Mouse (Mus musculus) forebrain, embryonic 13.5 days (tissue): ENCODE data around the gene Scn2a. TPM values are rescaled to one million over a fixed set of nuclear protein-coding genes. Genes with fewer than 3 reads are reported as not detected.
"Not testable (repeated sequence)": the region's sequence is repeated elsewhere in the genome, so short reads cannot be mapped to it uniquely, and the experiment has no call there.

Experiments
- ATAC-seq: fragments of 200-750 bp; cut with Nextera tagmentation; 2 replicates; pipeline ENCODE4 v1.8.0; 2017
- H3K27ac ChIP-seq: fragments of 300-500 bp; sonication (generic); 2 replicates; pipeline ENCODE4 v1.5.1; 2015; ENCODE audit warnings: inconsistent platforms, mild to moderate bottlenecking, moderate library complexity
- H3K27me3 ChIP-seq: fragments of 300-500 bp; sonication (generic); 2 replicates; pipeline ENCODE4 v1.6.1; 2015; ENCODE audit warnings: mild to moderate bottlenecking, inconsistent platforms
- H3K36me3 ChIP-seq: fragments of 300-500 bp; sonication (generic); 2 replicates; pipeline ENCODE4 v1.6.1; 2015; ENCODE audit warnings: mild to moderate bottlenecking, inconsistent platforms; ENCODE audit not compliant: poor library complexity, severe bottlenecking
- H3K4me1 ChIP-seq: fragments of 300-500 bp; sonication (generic); 2 replicates; pipeline ENCODE4 v1.6.1; 2015; ENCODE audit warnings: inconsistent platforms
- H3K4me2 ChIP-seq: fragments of 300-500 bp; sonication (generic); 2 replicates; pipeline ENCODE4 v1.6.1; 2015; ENCODE audit warnings: inconsistent platforms, mild to moderate bottlenecking, moderate library complexity
- H3K4me3 ChIP-seq: fragments of 300-500 bp; sonication (generic); 2 replicates; pipeline ENCODE4 v1.5.1; 2015; ENCODE audit warnings: mild to moderate bottlenecking, inconsistent platforms
- H3K9ac ChIP-seq: fragments of 300-500 bp; sonication (generic); 2 replicates; pipeline ENCODE4 v1.6.1; 2015; ENCODE audit warnings: mild to moderate bottlenecking, inconsistent platforms
- H3K9me3 ChIP-seq: fragments of 300-500 bp; sonication (generic); replicated peaks from 2 replicates; pipeline ENCODE4 v1.6.1; 2016; ENCODE audit warnings: inconsistent platforms
- WGBS: fragments of 180-500 bp; shearing (Covaris S2); methylation state at CpG from one replicate; pipeline ENCODE4 v1.1.7; 2015; 5-methylcytosine and 5-hydroxymethylcytosine counted together
- polyA plus RNA-seq: library from polyadenylated mRNA; unstranded; fragments of >200 nt; fragmentation: Nextera tagmentation; extraction: Ambion mirVana; gene quantifications from 2 replicates; pipeline ENCODE4 v1.2.1, GENCODE M21; 2015

Scn2a gene
- polyA plus RNA-seq, 1 experiment from 2014 or later = 14.7 TPM

- H3K9ac ChIP-seq = no peak overlapping the region
- no peak overlapping the region for H3K4me3 ChIP-seq
- no peaks in the 10 kb centered on the region for H3K9me3 ChIP-seq
- no peak for ATAC-seq
- H3K36me3 ChIP-seq = no peaks in the 10 kb centered on the region
- H3K27ac ChIP-seq = no peak overlapping the region
- no peak overlapping the region for H3K4me2 ChIP-seq
- no peaks in the 10 kb centered on the region for H3K27me3 ChIP-seq
- 94% methylated on average over 6 of the region's 6 CpGs for WGBS
- no peaks in the 10 kb centered on the region for H3K4me1 ChIP-seq
These were observed 101.7 kb downstream of the Scn2a start for GRCm38 (mm10) chr2:65722219-65722800.

GRCm38 (mm10) chr2:65745400-65745799 is 124.8 kb downstream of the Scn2a start:
- Histone ChIP-seq H3K27me3 (no peaks in the 10 kb centered on the region), H3K36me3 (0 out of 2 replicates have a peak, but pooled peaks cover 6% of the 10 kb centered on the region), H3K9ac (no peak overlapping the region), H3K4me2 (no peak overlapping the region), H3K4me3 (no peak overlapping the region), H3K4me1 (no peaks in the 10 kb centered on the region), H3K27ac (no peak overlapping the region), H3K9me3 (no peaks in the 10 kb centered on the region)
- 89% methylated on average over 5 of the region's 5 CpGs for WGBS
- no peak for ATAC-seq

GRCm38 (mm10) chr2:65782442-65782841 is 161.9 kb downstream of the Scn2a start:
- no peaks in the 10 kb centered on the region for H3K27me3 ChIP-seq
- no peaks in the 10 kb centered on the region for H3K9me3 ChIP-seq
- no peak overlapping the region for H3K27ac ChIP-seq
- H3K4me3 ChIP-seq = no peak overlapping the region
- ATAC-seq = no peak
- no peak overlapping the region for H3K9ac ChIP-seq
- H3K4me1 ChIP-seq = no peaks in the 10 kb centered on the region
- no peak overlapping the region for H3K4me2 ChIP-seq
- WGBS = 80% methylated on average over 7 of the region's 7 CpGs
- H3K36me3 ChIP-seq = no peaks in the 10 kb centered on the region

- Histone ChIP-seq H3K36me3 (no peaks in the 10 kb centered on the region), H3K4me3 (no peak overlapping the region), H3K9ac (no peak overlapping the region), H3K4me1 (no peaks in the 10 kb centered on the region), H3K9me3 (no peaks in the 10 kb centered on the region), H3K27ac (no peak overlapping the region), H3K4me2 (no peak overlapping the region), H3K27me3 (no peaks in the 10 kb centered on the region)
- WGBS = 85% methylated on average over 2 of the region's 2 CpGs
- ATAC-seq = no peak
These were observed 162.8 kb downstream of the Scn2a start for GRCm38 (mm10) chr2:65783392-65783791.

- Histone ChIP-seq H3K9ac (no peak overlapping the region), H3K36me3 (no peaks in the 10 kb centered on the region), H3K4me3 (no peak overlapping the region), H3K27me3 (no peaks in the 10 kb centered on the region), H3K27ac (no peak overlapping the region), H3K4me2 (no peak overlapping the region), H3K9me3 (peaks cover 8% of the 10 kb centered on the region), H3K4me1 (no peaks in the 10 kb centered on the region)
- ATAC-seq = no peak
- WGBS = 25% methylated on average over 3 of the region's 3 CpGs
These were observed 171.9 kb downstream of the Scn2a start for GRCm38 (mm10) chr2:65792516-65792915.

GRCm38 (mm10) chr2:65793593-65793992 is 173.0 kb downstream of the Scn2a start:
- H3K9ac ChIP-seq = no peak overlapping the region
- H3K27me3 ChIP-seq = no peaks in the 10 kb centered on the region
- H3K4me1 ChIP-seq = no peaks in the 10 kb centered on the region
- 94% methylated on average over 2 of the region's 2 CpGs for WGBS
- ATAC-seq = no peak
- no peaks in the 10 kb centered on the region for H3K36me3 ChIP-seq
- no peak overlapping the region for H3K4me3 ChIP-seq
- H3K4me2 ChIP-seq = no peak overlapping the region
- H3K27ac ChIP-seq = no peak overlapping the region
- H3K9me3 ChIP-seq = peaks cover 8% of the 10 kb centered on the region

GRCm38 (mm10) chr2:65801054-65801709 is 180.6 kb downstream of the Scn2a start:
- no peak for ATAC-seq
- no peaks in the 10 kb centered on the region for H3K36me3 ChIP-seq
- no peaks in the 10 kb centered on the region for H3K27me3 ChIP-seq
- no peaks in the 10 kb centered on the region for H3K4me1 ChIP-seq
- H3K27ac ChIP-seq = no peak overlapping the region
- WGBS = 86% methylated on average over 1 of the region's 1 CpGs
- H3K4me2 ChIP-seq = no peak overlapping the region
- no peak overlapping the region for H3K4me3 ChIP-seq
- H3K9ac ChIP-seq = no peak overlapping the region
- H3K9me3 ChIP-seq = peaks cover 8% of the 10 kb centered on the region

- Histone ChIP-seq H3K4me1 (no peaks in the 10 kb centered on the region), H3K9me3 (no peaks in the 10 kb centered on the region), H3K27me3 (no peaks in the 10 kb centered on the region), H3K4me3 (no peak overlapping the region), H3K27ac (no peak overlapping the region), H3K9ac (no peak overlapping the region), H3K4me2 (no peak overlapping the region), H3K36me3 (no peaks in the 10 kb centered on the region)
- 94% methylated on average over 6 of the region's 6 CpGs for WGBS
- ATAC-seq = no peak
These were observed 186.0 kb downstream of the Scn2a start for GRCm38 (mm10) chr2:65806556-65806955.

- not testable (repeated sequence) for H3K9ac ChIP-seq, H3K36me3 ChIP-seq, H3K27me3 ChIP-seq, H3K4me3 ChIP-seq, H3K4me2 ChIP-seq, H3K9me3 ChIP-seq, H3K4me1 ChIP-seq, ATAC-seq, H3K27ac ChIP-seq
- 80% methylated on average over 6 of the region's 6 CpGs for WGBS
These were observed 190.6 kb downstream of the Scn2a start for GRCm38 (mm10) chr2:65811203-65811602.

Other genes starting within 250 kb of the Scn2a start
- gene Scn3a, start 53.1 kb upstream of the Scn2a start, polyA plus RNA-seq = 31.3 and 34.6 TPM in 2 replicates
- 43.3 and 43.7 TPM in 2 replicates for gene Csrnp3, start 225.0 kb downstream of the Scn2a start, polyA plus RNA-seq